Mouse (Mus musculus): ENCODE data around the gene Cbl.

Cbl gene

GRCm38 (mm10) chr9:44182260-44182659 is 51.6 kb downstream of the Cbl start:
- DNase-seq (ENCODE audit: low read depth, low spot score): peak; percentile 50

GRCm38 (mm10) chr9:44181537-44181936 is 52.3 kb downstream of the Cbl start:
- no peak for DNase-seq (ENCODE audit: low read depth, low spot score)

GRCm38 (mm10) chr9:44178811-44179210 is 55.0 kb downstream of the Cbl start:
- DNase-seq (ENCODE audit: low read depth, low spot score): peak; percentile 73

- peak; percentile 98 for DNase-seq (ENCODE audit: low read depth, low spot score)
These were observed 55.5 kb downstream of the Cbl start for GRCm38 (mm10) chr9:44178389-44178788.

GRCm38 (mm10) chr9:44177405-44177804 is 56.4 kb downstream of the Cbl start:
- no peak for DNase-seq (ENCODE audit: low read depth, low spot score)

GRCm38 (mm10) chr9:44175957-44176356 is 57.9 kb downstream of the Cbl start:
- DNase-seq (ENCODE audit: low read depth, low spot score): no peak

GRCm38 (mm10) chr9:44175556-44175955 is 58.3 kb downstream of the Cbl start:
- no peak for DNase-seq (ENCODE audit: low read depth, low spot score)

GRCm38 (mm10) chr9:44170691-44171151 is 63.1 kb downstream of the Cbl start:
- DNase-seq (ENCODE audit: low read depth, low spot score): no peak

GRCm38 (mm10) chr9:44168931-44169330 is 64.9 kb downstream of the Cbl start:
- DNase-seq (ENCODE audit: low read depth, low spot score): no peak

- DNase-seq (ENCODE audit: low read depth, low spot score): no peak
These were observed 74.0 kb downstream of the Cbl start for GRCm38 (mm10) chr9:44159886-44160285.

- peak; percentile 67 for DNase-seq (ENCODE audit: low read depth, low spot score)
These were observed 86.6 kb downstream of the Cbl start for GRCm38 (mm10) chr9:44147290-44147689.

- DNase-seq (ENCODE audit: low read depth, low spot score): no peak
These were observed 89.2 kb downstream of the Cbl start for GRCm38 (mm10) chr9:44144718-44145060.

- peak; percentile 77 for DNase-seq (ENCODE audit: low read depth, low spot score)
These were observed 89.7 kb downstream of the Cbl start for GRCm38 (mm10) chr9:44144023-44144717.

- DNase-seq (ENCODE audit: low read depth, low spot score): no peak
These were observed 90.4 kb downstream of the Cbl start for GRCm38 (mm10) chr9:44143421-44143820.

- DNase-seq (ENCODE audit: low read depth, low spot score): no peak
These were observed 91.9 kb downstream of the Cbl start for GRCm38 (mm10) chr9:44141951-44142350.

- DNase-seq (ENCODE audit: low read depth, low spot score): no peak
These were observed 96.0 kb downstream of the Cbl start for GRCm38 (mm10) chr9:44137846-44138245.

- DNase-seq (ENCODE audit: low read depth, low spot score): no peak
These were observed 98.0 kb downstream of the Cbl start for GRCm38 (mm10) chr9:44135731-44136411.

GRCm38 (mm10) chr9:44134851-44135730 is 98.8 kb downstream of the Cbl start:
- DNase-seq (ENCODE audit: low read depth, low spot score): peak; percentile 66

- peak; percentile 52 for DNase-seq (ENCODE audit: low read depth, low spot score)
These were observed 99.6 kb downstream of the Cbl start, which contains the start of gene Mcam for GRCm38 (mm10) chr9:44134101-44134850. TSS of gene Mcam (plus strand) at chr9:44134469.

GRCm38 (mm10) chr9:44133287-44133686 is 100.6 kb downstream of the Cbl start:
- no peak for DNase-seq (ENCODE audit: low read depth, low spot score)

GRCm38 (mm10) chr9:44132200-44132599 is 101.6 kb downstream of the Cbl start:
- no peak for DNase-seq (ENCODE audit: low read depth, low spot score)

GRCm38 (mm10) chr9:44131276-44131590 is 102.6 kb downstream of the Cbl start:
- no peak for DNase-seq (ENCODE audit: low read depth, low spot score)
